Mouse (Mus musculus): ENCODE results near the gene Ifnk.

Ifnk gene

DNA sequence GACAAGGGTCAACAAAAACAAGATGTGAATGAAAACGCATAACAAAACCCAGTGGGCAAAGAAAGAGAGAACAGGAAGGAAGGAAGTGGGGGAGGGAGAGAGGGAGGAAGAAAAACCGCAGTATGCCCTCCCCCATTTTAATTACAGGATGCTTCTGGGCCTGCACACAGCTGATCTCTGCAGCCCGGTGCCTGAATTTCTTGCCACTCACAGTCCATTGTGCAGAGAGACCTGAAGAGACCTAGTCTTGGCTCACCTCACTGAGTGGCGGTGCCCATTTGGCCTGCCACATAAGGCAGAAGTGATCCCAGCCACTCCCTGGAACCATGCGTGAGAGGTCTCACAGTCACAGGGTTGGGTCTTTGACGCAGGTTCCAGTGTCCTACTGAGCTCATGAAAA, 13.8 kb upstream of the Ifnk start:
- no peak for DNase-seq (ENCODE audit: low read depth, low spot score)

DNA sequence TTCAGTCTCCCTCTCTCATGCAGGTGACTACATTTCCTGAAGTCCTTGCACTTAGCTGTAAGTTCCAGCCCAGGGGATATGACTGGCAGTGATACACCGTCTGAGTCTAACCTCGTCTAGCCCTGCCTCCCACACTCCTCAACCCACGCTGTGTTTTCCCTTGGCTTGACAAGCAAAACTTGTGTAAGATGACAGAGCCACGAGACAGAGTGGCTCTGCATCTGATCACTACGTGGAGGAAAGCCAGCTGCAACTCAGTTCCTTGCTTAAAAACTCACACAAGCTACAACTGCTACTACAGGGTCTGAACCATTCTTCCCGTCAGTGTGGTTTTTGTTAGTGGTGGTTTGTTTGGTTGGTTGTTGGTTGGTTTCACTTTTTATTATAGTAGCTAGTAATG, 11.5 kb upstream of the Ifnk start:
- no peak for DNase-seq (ENCODE audit: low read depth, low spot score)

- DNase-seq (ENCODE audit: low read depth, low spot score) = no peak
These were observed 8.3 kb upstream of the Ifnk start for GRCm38 (mm10) chr4:35143472-35144102.

- DNase-seq (ENCODE audit: low read depth, low spot score) = no peak
These were observed 6.1 kb upstream of the Ifnk start for GRCm38 (mm10) chr4:35145726-35146125.

GRCm38 (mm10) chr4:35146597-35146996, 5.3 kb upstream of the Ifnk start:
- DNase-seq (ENCODE audit: low read depth, low spot score) = no peak

GRCm38 (mm10) chr4:35148326-35148725, 3.5 kb upstream of the Ifnk start:
- DNase-seq (ENCODE audit: low read depth, low spot score) = no peak

DNA sequence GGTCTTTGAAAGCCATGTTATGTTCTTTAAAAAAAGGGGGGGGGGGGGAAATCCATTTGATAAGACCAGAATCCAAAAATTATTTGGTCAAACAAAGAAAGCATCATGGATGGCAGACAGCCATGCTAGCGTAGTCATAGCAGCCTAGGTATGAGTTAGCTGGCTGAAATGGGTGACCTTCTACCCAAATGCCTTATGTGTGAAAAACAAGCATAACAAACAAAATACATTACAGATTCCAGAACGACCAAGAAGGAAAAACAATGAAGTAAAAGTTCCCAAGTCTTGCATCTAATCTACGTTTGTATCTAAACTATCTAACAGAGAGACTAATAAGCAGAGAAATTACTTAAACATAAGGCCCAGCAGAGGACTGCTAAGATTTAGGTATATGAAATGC, 1.1 kb upstream of the Ifnk start:
- no peak for DNase-seq (ENCODE audit: low read depth, low spot score)

GRCm38 (mm10) chr4:35154051-35154450, 2.2 kb downstream of the Ifnk start:
- no peak for DNase-seq (ENCODE audit: low read depth, low spot score)

- no peak for DNase-seq (ENCODE audit: low read depth, low spot score)
These were observed 3.5 kb downstream of the Ifnk start for GRCm38 (mm10) chr4:35155132-35155922.

DNA sequence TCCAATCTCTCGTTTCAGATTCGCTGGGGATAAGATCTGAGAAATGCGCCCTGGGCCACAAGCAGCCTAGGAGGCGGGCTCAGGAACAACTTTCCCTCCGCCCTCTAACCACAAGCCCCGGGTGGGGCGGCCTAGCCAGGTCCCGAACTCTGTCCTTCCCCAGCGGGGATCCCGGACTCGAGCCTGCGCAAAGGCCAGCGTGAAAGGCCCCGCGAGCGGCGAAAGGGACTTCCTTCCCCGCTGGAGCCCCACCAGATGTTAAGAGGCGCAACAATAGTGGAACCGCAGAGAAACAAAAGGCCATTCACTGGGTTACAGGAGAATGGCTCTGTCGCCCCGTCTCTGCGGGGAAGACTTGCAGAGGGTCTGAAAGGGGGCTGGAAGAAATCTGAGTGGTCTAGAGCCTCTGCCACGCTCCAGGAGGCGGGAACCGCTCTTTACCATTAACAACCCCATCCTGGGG, 4.3 kb downstream of the Ifnk start:
- DNase-seq (ENCODE audit: low read depth, low spot score) = no peak

DNA sequence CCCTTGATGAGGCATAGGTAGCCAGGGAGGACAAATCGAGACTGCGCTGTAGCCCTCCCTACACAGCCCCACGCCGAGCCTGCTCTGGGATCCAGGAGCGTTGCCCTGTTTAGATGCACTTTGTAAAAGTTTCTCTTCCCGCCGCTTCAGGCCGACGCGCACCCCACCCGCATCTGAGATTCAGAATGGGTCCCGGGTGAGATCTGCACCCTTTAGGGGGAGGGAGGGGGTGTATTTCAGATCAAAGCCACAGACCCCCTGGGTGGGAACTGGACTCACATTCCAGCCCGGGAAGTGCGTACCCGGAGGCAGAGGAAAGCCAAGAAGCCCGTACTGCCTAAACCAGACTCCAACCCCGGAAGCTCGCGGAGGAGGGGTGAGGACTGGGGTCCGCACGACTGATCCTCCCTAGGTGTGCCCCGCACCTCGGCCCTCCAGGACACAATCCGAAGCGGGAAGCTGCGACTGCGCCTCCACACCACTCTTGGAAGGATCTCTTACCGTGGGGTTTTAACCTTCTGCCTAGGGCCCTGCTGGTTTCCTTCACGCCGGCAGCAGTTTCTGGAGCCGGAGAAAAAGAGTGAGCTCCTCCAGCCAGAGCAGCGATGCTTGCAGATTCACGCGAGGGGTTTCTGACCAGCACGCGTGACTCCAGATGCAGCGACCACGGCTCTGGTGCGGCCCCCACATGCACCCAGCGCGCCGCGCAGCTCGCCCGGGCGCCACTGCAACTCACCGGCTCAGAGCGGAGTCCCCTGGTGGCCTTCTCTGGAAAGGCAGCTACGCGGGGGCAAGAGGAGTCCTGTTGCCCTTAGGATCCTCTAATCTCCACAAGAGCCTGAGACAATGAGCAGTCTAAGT, 5.1 kb downstream of the Ifnk start, which contains the start of gene Mob3b:
Gene Mob3b (minus strand): TSS at position 734 of the 861 bp plus-strand sequence.
- no peak for DNase-seq (ENCODE audit: low read depth, low spot score)

DNA sequence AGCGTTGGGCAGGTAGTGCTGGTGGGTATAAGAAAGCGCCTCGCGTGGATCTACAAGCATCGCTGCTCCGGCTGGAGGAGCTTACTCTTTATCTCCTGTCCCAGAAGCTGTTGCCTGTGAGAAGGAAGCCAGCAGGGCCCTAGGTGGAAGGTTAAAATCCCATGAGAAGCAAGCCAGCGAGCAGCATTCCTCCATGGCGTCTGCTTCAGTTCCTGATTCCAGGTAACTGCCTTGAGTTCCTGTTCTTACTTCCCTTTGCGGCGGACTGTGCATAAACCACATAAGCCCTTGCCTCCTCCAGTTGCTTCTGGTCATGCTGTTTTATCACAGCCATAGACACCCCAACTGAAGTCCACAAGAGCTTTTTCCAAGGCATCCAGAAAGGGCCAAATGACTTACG, 6.0 kb downstream of the Ifnk start:
- DNase-seq (ENCODE audit: low read depth, low spot score) = no peak

DNA sequence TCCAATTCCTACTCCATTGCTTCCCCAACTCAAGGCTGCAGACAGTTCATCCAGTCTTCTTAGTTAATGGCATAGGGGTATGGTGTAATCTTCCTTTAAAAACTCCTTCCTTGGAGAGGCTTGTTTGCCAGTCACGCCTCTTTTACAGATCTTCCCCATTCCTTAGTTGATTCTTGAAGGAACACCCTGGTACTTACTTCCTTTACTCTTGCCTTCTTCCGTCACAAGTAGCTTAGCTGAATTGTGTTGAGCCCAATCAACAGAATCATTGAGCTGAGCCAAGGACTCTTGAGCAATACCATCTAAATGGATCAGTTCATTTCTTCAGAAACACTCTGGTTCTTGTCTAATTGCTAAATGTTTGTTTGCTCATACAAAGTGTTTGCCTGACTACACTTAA, 13.4 kb downstream of the Ifnk start:
- DNase-seq (ENCODE audit: low read depth, low spot score) = no peak

GRCm38 (mm10) chr4:35165947-35166346, 14.1 kb downstream of the Ifnk start:
- no peak for DNase-seq (ENCODE audit: low read depth, low spot score)

DNA sequence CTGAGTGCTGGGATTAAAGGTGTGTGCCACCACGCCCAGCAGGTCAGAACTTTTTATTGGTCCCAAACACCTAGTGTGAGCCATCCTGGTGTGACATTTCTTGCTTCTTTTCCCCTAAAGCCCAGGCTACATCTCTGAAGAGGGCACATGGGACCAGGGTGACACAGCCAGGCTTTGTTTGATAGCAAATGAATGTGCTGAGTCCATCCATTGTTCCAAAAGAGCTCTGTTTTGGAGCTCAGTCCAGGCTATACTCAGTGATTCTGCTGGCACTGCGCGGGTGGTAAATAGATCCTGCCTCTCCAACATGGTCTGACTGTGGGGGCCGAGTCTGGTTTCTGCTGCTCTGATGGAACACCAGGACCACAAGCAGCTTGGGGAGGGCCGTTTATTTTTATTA, 16.0 kb downstream of the Ifnk start:
- DNase-seq (ENCODE audit: low read depth, low spot score) = no peak

GRCm38 (mm10) chr4:35169571-35170125, 17.8 kb downstream of the Ifnk start:
- DNase-seq (ENCODE audit: low read depth, low spot score) = no peak

- DNase-seq (ENCODE audit: low read depth, low spot score) = no peak
These were observed 20.6 kb downstream of the Ifnk start for GRCm38 (mm10) chr4:35172471-35172870.

DNA sequence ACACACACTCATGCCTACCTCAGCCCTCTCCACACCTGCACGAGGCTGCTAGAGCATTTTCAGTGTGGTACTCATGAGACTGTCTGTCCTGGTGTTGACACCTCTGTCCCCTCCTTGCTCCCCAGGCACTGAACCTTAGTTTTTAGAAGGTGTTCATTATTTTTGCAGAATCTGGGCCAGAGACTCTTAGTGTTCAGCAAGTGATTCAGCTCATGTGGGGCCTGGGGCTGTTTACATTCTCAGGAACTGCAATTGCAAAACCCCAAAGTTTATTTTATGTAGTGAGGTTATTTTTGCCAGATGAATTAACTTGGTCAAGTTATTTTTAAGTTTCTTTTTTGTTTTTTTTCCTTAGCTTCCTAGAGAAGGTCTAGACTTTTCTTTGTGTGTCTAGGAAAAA, 21.7 kb downstream of the Ifnk start:
- DNase-seq (ENCODE audit: low read depth, low spot score) = no peak

- no peak for DNase-seq (ENCODE audit: low read depth, low spot score)
These were observed 23.7 kb downstream of the Ifnk start for GRCm38 (mm10) chr4:35175566-35175965.

- DNase-seq (ENCODE audit: low read depth, low spot score) = no peak
These were observed 26.2 kb downstream of the Ifnk start for GRCm38 (mm10) chr4:35177926-35178645.

DNA sequence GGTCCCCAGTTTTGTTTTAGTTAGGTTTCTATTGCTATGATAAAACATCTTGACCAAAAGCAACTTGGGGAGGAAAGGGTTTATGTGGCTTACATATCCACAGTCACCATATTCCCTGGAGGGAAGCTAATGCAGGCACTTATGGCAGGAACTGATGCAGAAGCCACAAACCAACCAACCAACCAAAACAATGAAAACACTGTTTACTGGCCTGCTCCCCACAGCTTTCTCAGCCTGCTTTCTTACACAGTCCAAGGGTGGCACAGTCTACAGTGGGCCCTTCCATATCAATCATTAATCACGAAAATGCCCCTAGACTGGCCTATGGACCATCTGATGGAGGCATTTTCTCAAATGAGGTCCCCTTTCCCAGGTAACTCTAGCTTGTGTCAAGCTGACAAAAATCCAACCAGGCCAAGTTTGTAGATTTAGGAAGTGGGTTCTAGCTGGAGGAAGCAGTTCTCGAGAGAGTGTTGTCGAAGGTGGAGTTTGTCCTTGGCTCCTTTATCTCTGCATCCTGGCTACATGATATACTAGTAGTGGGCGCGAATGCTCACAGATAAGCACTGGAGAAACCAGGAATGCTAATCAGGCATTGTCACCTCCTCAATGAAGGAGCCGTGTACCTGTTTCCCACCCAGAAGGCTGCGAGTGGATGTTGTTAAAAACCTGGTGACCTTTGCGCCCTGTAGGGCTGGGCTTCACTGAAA, 35.9 kb downstream of the Ifnk start:
- DNase-seq (ENCODE audit: low read depth, low spot score) = no peak

Measured in c-Kit-negative CD71-positive TER-119-positive erythroid progenitor cells, embryonic 14.5 days (primary cell).